Mouse (Mus musculus) left cerebral cortex, adult 8-10 months (tissue): Measurements from ENCODE around the gene Sos2. TPM values are rescaled to one million over a fixed set of nuclear protein-coding genes. Genes with fewer than 3 reads are reported as not detected.
"Not testable (repeated sequence)": the region's sequence is repeated elsewhere in the genome, so short reads cannot be mapped to it uniquely, and the experiment has no call there.

Experiments
- DNase-seq, 2 experiments: peaks; one replicate each; pipeline ENCODE4 v3.0.0; 2022; ENCODE audit warnings: low spot score in 2 of 2
- microRNA-seq, 2 experiments: library from miRNA; unstranded; fragments of <30 nt; microRNA quantifications; one replicate each; pipeline ENCODE4 v1.2.0; 2022
- total RNA-seq, 4 experiments: library from RNA; stranded (reverse); gene quantifications; 2 replicates each; pipeline ENCODE4 v1.2.4; 2022

The Sos2 gene
- total RNA-seq, 4 experiments from 2014 or later = 33.1 to 42.4 (median 36.6) TPM

DNA sequence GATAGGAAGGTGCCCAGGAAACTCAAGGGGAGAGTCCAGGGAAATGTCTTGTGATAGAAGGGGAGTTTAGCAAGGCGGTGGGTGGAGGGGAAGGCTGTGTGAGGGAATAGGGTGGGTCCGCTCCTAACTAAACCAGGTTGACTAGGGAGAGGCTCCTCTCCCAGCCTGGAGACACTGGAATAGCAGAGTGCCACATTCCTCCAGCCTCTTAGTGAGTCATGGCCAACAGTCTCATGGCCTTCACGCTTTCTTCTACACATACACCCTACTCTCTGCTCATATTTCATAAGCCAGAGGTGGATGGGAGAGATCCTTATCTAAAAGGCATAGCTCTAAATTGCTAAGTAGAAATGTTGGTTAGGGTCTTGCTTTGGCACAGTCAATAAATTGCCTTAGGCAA is 111.7 kb downstream of the Sos2 start:
- DNase-seq = no peak

DNA sequence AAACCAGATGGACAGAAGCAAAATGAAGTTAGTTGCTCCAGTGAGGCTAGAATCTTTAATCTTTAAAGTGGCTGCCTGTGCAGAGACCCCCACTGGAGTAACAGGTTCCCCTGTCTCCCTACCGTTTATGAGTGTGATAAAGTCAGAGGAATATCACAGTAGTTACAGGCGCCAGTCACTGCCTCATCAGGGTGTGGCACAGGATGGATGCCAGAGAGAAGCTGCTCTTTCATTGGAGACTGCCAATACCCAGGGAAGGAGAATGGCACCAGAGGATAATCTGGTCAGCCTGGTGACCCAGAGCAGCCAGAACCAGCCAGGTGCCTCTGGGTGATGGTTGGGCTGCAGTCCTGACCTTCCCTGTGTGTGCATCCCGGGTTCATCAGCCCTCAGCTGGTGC is 113.4 kb downstream of the Sos2 start:
- DNase-seq = no peak

DNA sequence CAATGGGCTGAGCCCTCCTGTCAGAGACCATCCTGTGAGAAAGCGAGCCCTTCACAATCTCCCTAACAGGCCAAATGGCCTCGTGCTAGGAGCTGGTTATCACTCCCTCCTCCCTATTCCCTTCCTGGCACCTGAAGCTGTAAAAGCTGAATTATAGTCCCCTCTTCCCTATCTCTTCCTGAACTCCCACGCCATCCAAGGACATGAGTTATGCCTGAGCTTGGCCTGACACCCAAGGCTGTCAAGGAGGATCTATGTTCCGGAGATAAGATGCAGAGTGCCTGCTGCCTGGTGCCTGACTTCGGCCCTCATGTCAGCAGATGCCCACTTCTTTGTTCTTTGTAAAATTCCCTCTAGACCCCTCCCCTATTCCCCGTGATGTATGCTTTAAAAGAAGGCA is 120.6 kb downstream of the Sos2 start:
- not testable (repeated sequence) for DNase-seq

DNA sequence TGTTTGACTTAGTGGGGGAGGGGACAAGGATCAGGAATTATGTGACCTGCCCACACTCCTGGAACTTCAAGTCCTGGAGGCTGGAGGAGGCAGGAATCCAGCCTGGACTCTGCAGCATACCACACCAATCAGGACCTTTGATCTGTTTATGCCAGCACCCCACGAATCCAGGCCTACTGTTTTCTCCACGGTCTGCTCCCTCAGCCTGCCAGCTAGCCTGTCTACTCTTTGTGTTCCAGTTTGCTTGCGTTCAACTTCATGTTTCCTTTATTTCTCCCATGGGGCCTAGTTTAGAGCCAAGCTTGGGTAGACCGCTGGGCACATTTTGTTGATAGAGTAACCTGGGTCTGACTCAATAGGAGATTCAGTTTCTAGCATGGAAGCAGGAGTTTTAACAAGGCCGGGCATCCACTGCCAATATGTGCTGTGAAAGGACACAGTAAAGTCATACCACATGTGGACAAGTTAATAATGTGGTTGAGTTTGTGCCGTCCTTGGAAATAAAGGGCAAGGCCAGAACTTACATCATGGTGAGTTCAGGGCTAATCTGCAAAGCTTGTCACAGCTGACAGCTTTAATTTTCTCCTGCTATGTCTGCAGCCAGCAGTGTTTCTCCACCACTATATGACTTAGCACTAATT is 125.3 kb downstream of the Sos2 start:
- no peak for DNase-seq

DNA sequence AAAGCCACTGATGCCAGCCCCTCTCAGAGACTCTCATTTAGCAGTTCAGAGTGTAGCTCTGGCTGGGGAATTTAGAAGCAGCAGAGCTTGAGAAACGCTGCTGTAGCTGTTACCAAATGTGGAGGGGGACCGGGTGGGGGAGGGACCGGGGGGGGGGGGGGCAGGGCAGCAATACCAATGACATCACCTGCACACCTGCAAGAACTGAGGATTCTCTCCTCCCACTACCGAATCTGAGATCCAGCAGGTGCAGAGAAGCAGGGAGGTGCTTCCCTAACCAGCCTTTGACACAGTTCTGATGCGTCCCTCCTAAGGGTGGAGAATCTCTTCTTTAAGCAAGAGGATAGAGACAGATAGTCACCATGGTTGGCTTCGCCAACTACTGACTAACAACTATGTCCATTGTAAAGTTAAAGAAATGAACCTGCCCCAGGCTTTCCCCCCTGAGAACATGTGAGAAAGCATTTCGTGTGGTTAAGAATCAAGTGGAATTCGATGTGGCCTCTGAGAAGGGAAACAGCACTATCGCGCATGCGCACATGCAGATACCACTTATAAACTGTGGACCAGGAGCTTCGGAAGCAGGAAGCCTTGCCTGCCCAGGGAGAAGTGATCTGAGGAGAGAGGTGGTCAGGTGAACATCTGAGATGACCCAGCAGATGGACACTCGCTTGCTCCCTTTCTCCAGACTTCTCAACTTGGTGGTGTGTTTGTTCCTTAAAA is 136.0 kb downstream of the Sos2 start:
- DNase-seq = no peak

DNA sequence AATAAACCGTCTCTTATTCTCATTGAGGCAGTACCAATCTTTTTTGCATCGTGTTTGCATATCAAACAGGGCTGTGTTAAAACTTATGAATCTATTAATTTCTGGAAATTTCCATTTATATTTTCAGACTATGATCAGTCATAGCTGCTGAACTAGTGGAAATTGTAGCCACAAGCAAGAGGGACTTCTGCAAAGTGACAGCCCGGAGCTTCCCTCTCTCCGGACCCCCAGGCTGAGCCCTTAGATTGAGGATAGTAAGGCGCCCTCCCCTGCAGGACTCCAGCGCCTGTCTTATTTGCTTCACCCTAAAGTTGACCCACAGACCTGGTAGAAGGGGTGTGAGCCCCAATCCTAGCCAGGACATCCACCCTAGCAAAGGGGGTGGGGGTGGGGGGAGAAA is 136.7 kb downstream of the Sos2 start:
- no peak for DNase-seq

DNA sequence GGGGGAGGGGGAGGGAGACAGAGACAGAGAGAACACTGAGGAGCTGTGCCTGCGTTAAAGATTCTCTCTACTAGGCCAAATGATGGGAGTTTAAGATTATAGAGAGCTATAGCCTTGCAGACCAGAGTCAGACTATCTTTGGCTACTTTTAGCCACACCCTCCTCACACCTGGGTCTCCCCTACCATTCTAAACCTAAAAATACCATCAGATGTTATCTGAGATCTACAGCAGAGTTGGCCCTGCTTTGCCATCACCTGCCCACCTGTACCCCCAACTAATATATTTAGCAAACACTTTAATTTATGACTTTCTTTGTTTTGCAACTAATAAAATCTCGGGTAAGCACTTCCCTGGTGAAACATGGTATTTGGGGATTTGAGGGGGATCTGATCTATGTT is 137.1 kb downstream of the Sos2 start:
- no peak for DNase-seq

DNA sequence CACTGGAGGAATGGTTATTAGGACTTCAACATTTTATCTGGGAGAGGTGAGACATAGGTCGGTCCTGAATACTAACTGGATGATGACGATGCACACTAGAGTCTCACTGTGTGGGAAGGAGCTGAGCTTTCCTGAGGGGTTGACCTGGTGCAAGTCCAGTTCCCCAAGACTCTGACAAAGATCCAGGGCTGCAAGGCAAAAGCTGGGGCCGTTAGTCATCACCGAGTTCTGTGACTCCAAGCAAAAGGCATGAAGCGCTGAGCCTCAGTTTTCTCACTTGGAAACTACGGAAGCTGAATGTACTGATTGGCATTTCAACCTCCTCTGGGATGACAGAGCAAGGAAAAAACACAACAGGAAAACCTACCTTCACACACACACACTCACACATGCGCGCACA is 139.3 kb downstream of the Sos2 start:
- DNase-seq = no peak

DNA sequence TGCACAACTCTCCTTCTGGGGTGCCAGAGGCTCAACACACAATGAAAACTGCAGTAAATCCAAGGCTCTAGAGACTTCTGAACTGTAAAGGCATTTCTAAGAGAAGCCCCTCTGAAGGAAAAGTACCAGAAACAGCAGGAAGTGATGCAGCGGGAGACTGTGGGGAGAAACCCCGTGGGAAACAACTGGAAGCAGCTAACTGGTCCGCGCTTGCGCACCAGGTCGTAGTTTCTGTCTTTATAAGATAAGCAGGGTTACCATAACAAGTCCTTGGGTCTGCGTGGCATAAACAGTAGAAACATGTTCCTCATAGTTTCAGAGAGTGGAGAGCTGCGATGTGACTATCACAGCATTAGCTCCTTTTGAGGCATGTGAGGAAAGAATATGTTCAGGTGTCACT is 140.0 kb downstream of the Sos2 start:
- DNase-seq = no peak

DNA sequence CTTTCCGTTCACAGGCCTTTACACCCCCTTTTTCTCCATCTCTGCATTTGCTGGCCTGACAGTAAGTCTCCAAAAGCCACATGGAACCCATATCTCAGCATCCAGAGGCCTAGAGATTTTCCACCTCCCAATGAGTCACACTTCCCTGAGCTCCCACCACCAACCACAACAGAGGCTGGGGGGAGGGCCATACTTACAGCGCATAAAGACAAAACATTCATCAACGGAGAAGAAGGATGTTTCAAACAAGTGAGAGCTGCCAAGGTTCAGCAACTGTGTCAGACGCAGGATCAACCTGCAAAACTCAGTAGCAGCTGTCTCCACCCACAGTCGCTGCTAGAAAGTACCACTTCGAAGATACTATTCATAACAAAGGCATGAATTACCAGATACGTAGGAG is 142.3 kb downstream of the Sos2 start:
- peak in 1 of 2 experiments; percentile 10 for DNase-seq

DNA sequence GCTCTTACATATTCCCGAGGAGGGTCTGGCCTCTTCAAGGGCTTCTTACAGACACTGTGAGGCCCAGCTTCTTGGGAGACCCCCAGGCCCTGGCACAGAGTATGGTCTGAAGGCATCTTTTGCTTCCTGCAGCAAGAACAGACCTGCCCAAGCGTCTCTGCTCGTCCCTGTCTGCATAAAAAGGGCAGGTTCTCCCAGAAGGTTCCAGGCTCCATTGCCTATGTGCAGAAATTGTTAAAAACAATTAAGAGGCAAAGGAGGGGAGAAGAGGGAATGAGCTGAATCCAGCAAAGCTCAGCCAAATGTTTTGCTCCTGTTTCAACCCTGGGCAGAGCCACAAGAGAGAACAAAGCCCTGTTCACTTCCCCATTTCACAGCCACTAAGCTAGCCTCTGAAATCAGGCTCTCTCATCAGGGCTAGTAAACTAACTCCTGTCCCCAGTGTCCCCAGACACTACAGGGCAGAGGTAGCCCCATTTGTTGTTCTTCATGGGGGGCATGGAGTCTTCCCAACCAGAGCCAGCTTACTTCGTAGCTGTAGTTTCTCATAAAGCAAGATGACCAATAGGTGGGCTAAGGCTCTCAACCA is 143.2 kb downstream of the Sos2 start:
- DNase-seq = no peak

DNA sequence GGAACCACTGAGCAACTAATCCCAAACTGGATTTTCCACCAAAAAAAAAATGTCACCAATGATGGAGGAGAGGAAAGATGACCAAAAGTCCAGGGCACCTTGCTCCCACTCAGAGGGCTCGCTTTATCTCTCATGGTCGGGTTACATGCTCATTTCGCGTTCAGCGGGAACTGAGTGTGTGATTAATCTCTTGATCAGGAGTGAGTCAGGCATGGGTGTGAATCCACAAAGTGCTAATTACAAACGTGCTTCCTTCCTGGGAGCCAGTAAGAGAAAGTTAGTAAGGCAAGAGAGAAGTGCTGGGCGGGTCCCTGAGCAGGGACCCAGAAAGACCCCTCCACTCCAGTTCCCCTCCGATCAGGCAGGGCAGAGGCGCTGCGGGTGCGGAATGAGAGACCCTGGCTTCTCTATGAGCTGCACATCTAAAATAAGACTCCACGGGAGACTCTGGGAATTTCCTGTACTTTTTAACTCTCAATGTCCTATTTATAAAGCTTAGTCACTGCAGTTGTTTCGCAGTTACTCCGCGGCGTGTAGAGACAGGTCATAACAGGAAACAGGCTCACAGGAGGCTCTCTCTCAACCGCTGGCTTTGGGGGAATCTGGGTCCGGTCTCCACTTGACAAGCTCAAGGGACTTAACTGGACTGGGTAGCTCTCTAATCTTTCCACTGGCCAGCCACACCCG is 143.8 kb downstream of the Sos2 start:
- peak; percentile 18 for DNase-seq

DNA sequence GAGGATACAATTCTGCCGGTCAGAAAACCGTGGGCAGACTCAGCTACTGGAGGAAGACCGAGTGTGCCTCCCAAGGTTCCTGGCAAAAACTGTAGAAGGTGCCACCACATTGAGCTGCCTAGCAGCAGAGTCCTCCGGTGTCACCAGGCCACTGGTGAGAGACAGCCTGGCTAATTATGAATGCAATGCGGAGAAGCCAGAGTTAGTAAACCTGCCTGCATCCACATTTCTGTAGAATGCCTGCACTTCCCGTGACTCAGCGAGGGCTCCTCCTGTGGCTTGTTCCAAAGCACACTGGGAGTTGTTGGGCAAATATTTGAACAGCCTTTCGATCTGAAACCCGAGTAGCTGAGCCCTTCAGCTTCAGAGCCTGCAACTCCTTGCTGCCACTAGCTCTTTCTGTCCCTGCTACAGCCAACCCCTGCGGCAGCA is 144.4 kb downstream of the Sos2 start:
- peak; percentile 6 to 8 for DNase-seq

DNA sequence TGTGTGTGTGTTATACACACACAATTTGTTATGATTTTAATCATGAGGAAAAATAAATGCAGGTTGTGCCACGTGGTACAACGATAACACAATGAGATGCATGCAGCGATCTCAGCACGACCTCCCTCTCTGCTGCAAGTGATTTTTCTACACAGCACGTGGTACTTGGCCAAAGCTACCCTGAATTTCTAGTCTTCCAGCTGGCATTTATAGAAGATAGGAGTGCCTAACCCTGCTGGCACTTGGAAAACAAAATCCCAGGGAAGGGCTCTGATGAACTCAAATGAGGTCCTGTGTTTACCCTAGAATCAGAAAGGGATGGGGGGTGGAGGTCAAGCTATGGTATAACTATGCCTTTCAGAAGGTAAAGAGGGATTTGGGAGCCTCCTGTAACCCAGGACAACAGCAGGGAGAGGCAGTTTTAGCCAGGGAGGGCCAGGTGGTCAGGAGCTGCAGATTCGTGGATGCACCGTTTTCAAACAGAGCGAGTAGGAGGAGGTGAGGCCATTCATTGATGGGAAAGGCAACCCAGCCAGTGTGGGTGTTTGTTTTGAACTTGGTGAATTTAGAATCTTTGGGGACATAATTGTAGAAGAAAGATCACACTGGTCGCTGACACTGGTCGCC is 144.9 kb downstream of the Sos2 start:
- DNase-seq = no peak

Small RNAs within 50 kb of the gene (microRNA-seq; reads per million reads assigned to microRNA genes)
- gene Gm23018 = 0 reads per million in 2 experiments

Other genes starting within 250 kb of the Sos2 start
- 10 to 100 TPM; 19.5 to 23.6 (median 22.3) TPM for gene Vcpkmt, start 98.8 kb downstream of the Sos2 start, total RNA-seq
- gene L2hgdh, start 43.0 kb upstream of the Sos2 start, total RNA-seq = 10 to 100 TPM; 16.7 to 19.2 (median 18.5) TPM
- gene Atp5s, start 43.1 kb upstream of the Sos2 start, total RNA-seq = 10 to 100 TPM; 27.7 to 33.8 (median 30.7) TPM
- 10 to 100 TPM; 40.5 to 42.0 (median 41.6) TPM for gene Cdkl1, start 109.4 kb upstream of the Sos2 start, total RNA-seq
- gene Atl1, start 210.8 kb upstream of the Sos2 start, total RNA-seq = 100 to 1,000 TPM; 216 to 228 (median 225) TPM
- 10 to 100 TPM; 38.6 to 43.3 (median 39.3) TPM for gene Map4k5, start 211.3 kb upstream of the Sos2 start, total RNA-seq